Mouse (Mus musculus) CD8-positive naive resting alpha-beta T cell, adult 2 months (primary cell): ENCODE measurements around the gene Csf2rb2.
A peak's percentile ranks its signal among the peaks of the same experiment; 100 is the strongest.
"Not testable (repeated sequence)": the region's sequence is repeated elsewhere in the genome, so short reads cannot be mapped to it uniquely, and the experiment has no call there.

ENCODE experiments used
- DNase-seq, 2 experiments: peaks; one replicate each; pipeline ENCODE4 v3.0.0; 2022; ENCODE audit warnings: low read depth in 2 of 2, low spot score in 2 of 2

Csf2rb2 gene

GRCm38 (mm10) chr15:78305341-78305933 lies at the start of gene Csf2rb2:
Gene Csf2rb2 (minus strand): TSS chr15:78305721.
- no peak for DNase-seq

GRCm38 (mm10) chr15:78354958-78355357 lies 49.4 kb upstream of the Csf2rb2 start:
- peak; percentile 8 to 27 for DNase-seq

GRCm38 (mm10) chr15:78351586-78352165 lies 46.2 kb upstream of the Csf2rb2 start:
- no peak for DNase-seq

- no peak for DNase-seq
These were observed 39.0 kb upstream of the Csf2rb2 start for GRCm38 (mm10) chr15:78344567-78344966.

GRCm38 (mm10) chr15:78343683-78344082 lies 38.2 kb upstream of the Csf2rb2 start:
- no peak for DNase-seq

- not testable (repeated sequence) for DNase-seq
These were observed 35.4 kb upstream of the Csf2rb2 start for GRCm38 (mm10) chr15:78340919-78341318.

- DNase-seq, result not testable (repeated sequence)
These were observed 34.3 kb upstream of the Csf2rb2 start for GRCm38 (mm10) chr15:78339627-78340423.

- DNase-seq, result no peak
These were observed 28.9 kb upstream of the Csf2rb2 start for GRCm38 (mm10) chr15:78334380-78334779.

GRCm38 (mm10) chr15:78332981-78333380 lies 27.5 kb upstream of the Csf2rb2 start:
- no peak for DNase-seq

GRCm38 (mm10) chr15:78331523-78332340 lies 26.2 kb upstream of the Csf2rb2 start:
- DNase-seq, result no peak

GRCm38 (mm10) chr15:78330706-78331105 lies 25.2 kb upstream of the Csf2rb2 start:
- DNase-seq, result no peak

- not testable (repeated sequence) for DNase-seq
These were observed 24.5 kb upstream of the Csf2rb2 start for GRCm38 (mm10) chr15:78329972-78330371.

- DNase-seq, result no peak
These were observed 23.1 kb upstream of the Csf2rb2 start for GRCm38 (mm10) chr15:78328520-78329097.

- not testable (repeated sequence) for DNase-seq
These were observed 22.3 kb upstream of the Csf2rb2 start for GRCm38 (mm10) chr15:78327753-78328341.

- DNase-seq, result no peak
These were observed 21.2 kb upstream of the Csf2rb2 start for GRCm38 (mm10) chr15:78326747-78327146.

- DNase-seq, result no peak
These were observed 20.3 kb upstream of the Csf2rb2 start, which contains the start of gene Csf2rb for GRCm38 (mm10) chr15:78325671-78326339. Gene Csf2rb (plus strand): TSS chr15:78325752.

GRCm38 (mm10) chr15:78324294-78324693 lies 18.8 kb upstream of the Csf2rb2 start:
- no peak for DNase-seq

- DNase-seq, result no peak
These were observed 17.8 kb upstream of the Csf2rb2 start for GRCm38 (mm10) chr15:78323366-78323765.

- DNase-seq, result no peak
These were observed 15.4 kb upstream of the Csf2rb2 start for GRCm38 (mm10) chr15:78320825-78321496.
